ENCODE assay signal across 15 mouse cellular contexts in genomic region chr11:11940833-11941681, GRCm38 (mm10). TPM values are rescaled to one million over a fixed set of nuclear protein-coding genes. Genes with fewer than 3 reads are reported as not detected.
DNase-seq lines count a peak whose midpoint lies in the region; ATAC-seq and TF ChIP-seq lines count a peak whose summit lies in the region.
"Had no signal": no experiment of that assay in that cellular context is flagged by ENCODE, and none has a peak within 500 bp of the region (broad histone marks: within the 10 kb centered on the region; RNA-seq: fewer than 3 reads in every experiment).

No protein-coding gene starts in this region.

- peak; percentile 62 for DNase-seq in heart, adult 11 months
- DNase-seq in heart, postnatal 10 days = no peak
- DNase-seq in lung, postnatal 0 days (ENCODE audit: low spot score) = no peak
- peak; percentile 22 for DNase-seq in splenic B cell, adult 2 months (ENCODE audit: low read depth, low spot score)
- no peak for DNase-seq in right cerebral cortex, postnatal 36 days (ENCODE audit: low spot score in 2 of 2)
- DNase-seq: cerebellum, adult 9-11 months; kidney, adult 18-20 months; lung, adult 2 months; spleen, adult 18-20 months; thymus, adult 18-20 months had no signal

- no peak overlapping the region for H3K9ac ChIP-seq in lung, embryonic 16.5 days (ENCODE audit: low read length)
- H3K9ac ChIP-seq in lung, postnatal 0 days (replicated peaks; ENCODE audit: low read depth) = no peak overlapping the region

- intact Hi-C loops in heart, postnatal 10 days (cut with DNase I) = no loop called here

- no peak for ATAC-seq in lung, embryonic 16.5 days (ENCODE audit: low read depth)
- no peak for ATAC-seq in lung, postnatal 0 days
- ATAC-seq in common myeloid progenitor, adult 5-6 weeks (replicated peaks; ENCODE audit: low read depth, poor library complexity, severe bottlenecking) = peak; percentile 32
- ATAC-seq: CD4-positive, CD25-positive, alpha-beta regulatory T cell, adult 4 months; midbrain, embryonic 16.5 days had no signal

- H3K4me1 ChIP-seq in lung, embryonic 16.5 days (replicated peaks; ENCODE audit: control insufficient read depth, insufficient read depth, low read length) = no peaks in the 10 kb centered on the region; the same call in none of the 2 replicates
- H3K4me1 ChIP-seq in lung, postnatal 0 days (ENCODE audit: insufficient read depth, low read depth, low read length) = no peaks in the 10 kb centered on the region; the same call in 1 of the 2 replicates

- no peaks in the 10 kb centered on the region for H3K9me3 ChIP-seq in lung, embryonic 16.5 days (ENCODE audit: control insufficient read depth, low read length)
- H3K9me3 ChIP-seq in lung, postnatal 0 days (ENCODE audit: low read length) = no peaks in the 10 kb centered on the region

- H3K27me3 ChIP-seq in lung, embryonic 16.5 days (ENCODE audit: control insufficient read depth, insufficient read depth, low read depth, low read length) = no peaks in the 10 kb centered on the region
- no peaks in the 10 kb centered on the region for H3K27me3 ChIP-seq in lung, postnatal 0 days (replicated peaks; ENCODE audit: insufficient read depth, low read length)
- no peaks in the 10 kb centered on the region for H3K27me3 ChIP-seq in splenic B cell, adult 2 months (ENCODE audit: control insufficient read depth, insufficient read depth, low read length, poor library complexity, severe bottlenecking)

- no peak for TF ChIP-seq EP300 in lung, postnatal 0 days (IDR thresholded peaks at IDR 0.05)

- peak overlapping the region; percentile 45 for H3K27ac ChIP-seq in lung, embryonic 16.5 days (ENCODE audit: low read length)
- no peak overlapping the region for H3K27ac ChIP-seq in lung, postnatal 0 days (ENCODE audit: low read length)
- H3K27ac ChIP-seq: layer of hippocampus, adult 2 months had no signal

- peaks cover 42% of the 10 kb centered on the region for H3K36me3 ChIP-seq in lung, embryonic 16.5 days (ENCODE audit: control insufficient read depth, insufficient read depth, low read length)
- H3K36me3 ChIP-seq in lung, postnatal 0 days (ENCODE audit: insufficient read depth, low read length) = peaks cover 17% of the 10 kb centered on the region; the same call in 1 of the 2 replicates
- H3K36me3 ChIP-seq in splenic B cell, adult 2 months (ENCODE audit: control insufficient read depth, insufficient read depth, low read length, poor library complexity, severe bottlenecking) = no peaks in the 10 kb centered on the region

- no peak overlapping the region for H3K4me3 ChIP-seq in lung, embryonic 16.5 days (ENCODE audit: low read length)
- H3K4me3 ChIP-seq in lung, postnatal 0 days (ENCODE audit: low read depth, low read length) = no peak overlapping the region
- H3K4me3 ChIP-seq: layer of hippocampus, adult 2 months had no signal

- TF ChIP-seq CTCF in lung, postnatal 0 days (IDR thresholded peaks at IDR 0.05) = no peak

- WGBS in lung, embryonic 16.5 days = 71% methylated on average over 5 of the region's 5 CpGs
- WGBS in lung, postnatal 0 days = 74% methylated on average over 5 of the region's 5 CpGs

- H3K4me2 ChIP-seq in lung, embryonic 16.5 days (ENCODE audit: low read depth, low read length) = no peak overlapping the region
- H3K4me2 ChIP-seq in lung, postnatal 0 days (replicated peaks; ENCODE audit: low read depth, low read length) = no peak overlapping the region

RNA-seq across cellular contexts. Expression of gene Ddc, which starts 43.1 kb away (rescaled TPM):
- total RNA-seq in heart, postnatal 10 days (2021) = 10 to 100 TPM; 11.0 to 11.9 TPM
- polyA plus RNA-seq in lung, embryonic 16.5 days (2015; fragmentation: Nextera tagmentation; extraction: Ambion mirVana) = 15.9 and 17.7 TPM in 2 replicates
- 12.4 and 17.6 TPM in 2 replicates for polyA plus RNA-seq in lung, postnatal 0 days (2015; fragmentation: Nextera tagmentation; extraction: Ambion mirVana)
- total RNA-seq in common myeloid progenitor, adult 5-6 weeks (2017) = not detected in 2 replicates

Comparison
In these comparisons a context has a peak if more than half of its experiments do, and no peak if none do; other contexts are left out.
1. DNase-seq: peak in heart, adult 11 months (single experiment) and splenic B cell, adult 2 months (single experiment); none in heart, postnatal 10 days (0 of 2), lung, postnatal 0 days (single experiment) and right cerebral cortex, postnatal 36 days (0 of 2).
2. RNA of gene Ddc, which starts 43.1 kb away (total RNA-seq): 11.0 to 11.9 TPM in heart, postnatal 10 days; not detected in common myeloid progenitor, adult 5-6 weeks; every median in the first group is over 10 times any median in the second.